Comparison of ENCODE assay signal across 8 mouse cellular contexts in the genomic region with DNA sequence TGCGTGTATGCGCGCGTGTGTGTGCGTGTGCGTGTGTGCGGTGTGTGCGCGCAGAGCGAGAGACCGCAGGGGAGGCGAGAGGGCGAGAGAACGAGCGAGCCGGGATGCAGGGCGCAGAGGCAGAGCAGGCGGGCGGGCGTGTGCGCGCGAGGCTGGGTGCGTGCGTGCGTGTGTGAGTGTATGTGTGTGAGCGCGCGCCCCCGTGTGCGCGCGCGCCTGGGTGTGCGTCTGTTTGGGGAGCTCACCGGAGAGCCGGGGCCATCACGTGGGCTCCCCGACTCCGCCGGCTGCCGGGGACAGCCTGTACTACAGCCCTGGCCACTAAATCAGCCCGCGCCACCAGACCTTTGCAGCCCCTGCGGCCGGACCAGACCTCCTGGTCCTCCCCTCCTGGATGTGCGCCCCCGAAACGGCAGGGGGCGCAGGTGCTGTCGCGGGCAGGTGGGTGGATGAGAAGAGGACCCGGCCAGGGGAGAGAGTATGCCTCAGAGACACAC.
DNase-seq lines count a peak whose midpoint lies in the region; ATAC-seq lines count a peak whose summit lies in the region.

No protein-coding gene starts in this region.

- under 1% methylated on average over 42 of the region's 53 CpGs for WGBS in hindbrain, embryonic 13.5 days

- H3K4me3 ChIP-seq in hindbrain, embryonic 13.5 days, result peak overlapping the region; percentile 67

- peak overlapping the region; percentile 83 for H3K27ac ChIP-seq in hindbrain, embryonic 13.5 days

- peak; percentile 53 for ATAC-seq in activated CD4-positive, CD25-positive, alpha-beta regulatory T cell, adult 4 months
- peak; percentile 90 for ATAC-seq in hindbrain, embryonic 13.5 days (ENCODE audit: low FRiP score)

- peak; percentile 91 to 92 for DNase-seq in cerebellum, postnatal 14 days
- peak; percentile 81 to 89 for DNase-seq in frontal cortex, postnatal 36 days (ENCODE audit: low spot score in 2 of 2)
- peak; percentile 82 to 86 for DNase-seq in layer of hippocampus, postnatal 36 days
- peak; percentile 67 for DNase-seq in lung, postnatal 10 days
- peak; percentile 93 for DNase-seq in retina, postnatal 1 day
- peak; percentile 62 to 65 for DNase-seq in urinary bladder, postnatal 36 days (ENCODE audit: low spot score in 2 of 2)

- peak overlapping the region; percentile 78 for H3K9ac ChIP-seq in hindbrain, embryonic 13.5 days

- H3K4me2 ChIP-seq in hindbrain, embryonic 13.5 days, result peak overlapping the region; percentile 100

- H3K36me3 ChIP-seq in hindbrain, embryonic 13.5 days, result no peaks in the 10 kb centered on the region

- H3K4me1 ChIP-seq in hindbrain, embryonic 13.5 days (replicated peaks), result peaks cover 39% of the 10 kb centered on the region

- H3K9me3 ChIP-seq in hindbrain, embryonic 13.5 days, result no peaks in the 10 kb centered on the region

- H3K27me3 ChIP-seq in hindbrain, embryonic 13.5 days, result peaks cover 51% of the 10 kb centered on the region

Comparison
In these comparisons a context has a peak if more than half of its experiments do, and no peak if none do; other contexts are left out.
1. Peak in every context shown above with its lines: DNase-seq, ATAC-seq, H3K4me3 ChIP-seq and H3K27ac ChIP-seq.